Mouse (Mus musculus): ENCODE results near the gene Sipa1. TPM values are rescaled to one million over a fixed set of nuclear protein-coding genes. Genes with fewer than 3 reads are reported as not detected.

The Sipa1 gene
- polyA plus RNA-seq, 1 experiment = 10.0 TPM

GRCm38 (mm10) chr19:5664669-5665257, 1.3 kb upstream of the Sipa1 start:
- no peak overlapping the region for H3K27ac ChIP-seq (replicated peaks; ENCODE audit: low read depth, low read length)
- H3K4me1 ChIP-seq (ENCODE audit: control insufficient read depth, insufficient read depth, insufficient read length, low read length) = peaks cover 15% of the 10 kb centered on the region
- no peak overlapping the region for H3K4me3 ChIP-seq (ENCODE audit: insufficient read depth, low read depth, low read length)

GRCm38 (mm10) chr19:5662310-5662709, 1.2 kb downstream of the Sipa1 start:
- H3K27ac ChIP-seq (replicated peaks; ENCODE audit: low read depth, low read length) = peak overlapping the region; percentile 72
- peaks cover 15% of the 10 kb centered on the region for H3K4me1 ChIP-seq (ENCODE audit: control insufficient read depth, insufficient read depth, insufficient read length, low read length)
- H3K4me3 ChIP-seq (ENCODE audit: insufficient read depth, low read depth, low read length) = peak overlapping the region; percentile 64

GRCm38 (mm10) chr19:5660942-5661751, 2.4 kb downstream of the Sipa1 start:
- Histone ChIP-seq H3K4me1 (ENCODE audit: control insufficient read depth, insufficient read depth, insufficient read length, low read length) (peaks cover 15% of the 10 kb centered on the region), H3K27ac (replicated peaks; ENCODE audit: low read depth, low read length) (peak overlapping the region; percentile 72), H3K4me3 (ENCODE audit: insufficient read depth, low read depth, low read length) (peak overlapping the region; percentile 64)

GRCm38 (mm10) chr19:5654720-5655298, 8.7 kb downstream of the Sipa1 start:
- no peaks in the 10 kb centered on the region for H3K4me1 ChIP-seq (ENCODE audit: control insufficient read depth, insufficient read depth, insufficient read length, low read length)
- no peak overlapping the region for H3K4me3 ChIP-seq (ENCODE audit: insufficient read depth, low read depth, low read length)

GRCm38 (mm10) chr19:5653969-5654719, 9.4 kb downstream of the Sipa1 start:
- H3K4me3 ChIP-seq (ENCODE audit: insufficient read depth, low read depth, low read length) = 0 out of 2 replicates have a peak overlapping the region, but pooled peaks have one; percentile 8
- no peak overlapping the region for H3K27ac ChIP-seq (replicated peaks; ENCODE audit: low read depth, low read length)
- H3K4me1 ChIP-seq (ENCODE audit: control insufficient read depth, insufficient read depth, insufficient read length, low read length) = 0 out of 2 replicates have a peak, but pooled peaks cover 3% of the 10 kb centered on the region

More at GRCm38 (mm10) chr19:5654720-5655298, 8.7 kb downstream of the Sipa1 start:
- H3K27ac ChIP-seq (replicated peaks; ENCODE audit: low read depth, low read length) = no peak overlapping the region

- Histone ChIP-seq H3K4me3 (ENCODE audit: insufficient read depth, low read depth, low read length) (no peak overlapping the region), H3K27ac (replicated peaks; ENCODE audit: low read depth, low read length) (peak overlapping the region; percentile 7; the same call in 1 of the 2 replicates), H3K4me1 (ENCODE audit: control insufficient read depth, insufficient read depth, insufficient read length, low read length) (peaks cover 10% of the 10 kb centered on the region; the same call in 1 of the 2 replicates)
Observed at GRCm38 (mm10) chr19:5652570-5652969, 10.9 kb downstream of the Sipa1 start.

- peaks cover 10% of the 10 kb centered on the region; the same call in 1 of the 2 replicates for H3K4me1 ChIP-seq (ENCODE audit: control insufficient read depth, insufficient read depth, insufficient read length, low read length)
- H3K27ac ChIP-seq (replicated peaks; ENCODE audit: low read depth, low read length) = no peak overlapping the region
- H3K4me3 ChIP-seq (ENCODE audit: insufficient read depth, low read depth, low read length) = no peak overlapping the region
Observed at GRCm38 (mm10) chr19:5651502-5652274, 11.8 kb downstream of the Sipa1 start.

- H3K27ac ChIP-seq (replicated peaks; ENCODE audit: low read depth, low read length) = peak overlapping the region; percentile 58
- peak overlapping the region; percentile 46 for H3K4me3 ChIP-seq (ENCODE audit: insufficient read depth, low read depth, low read length)
- peaks cover 10% of the 10 kb centered on the region; the same call in 1 of the 2 replicates for H3K4me1 ChIP-seq (ENCODE audit: control insufficient read depth, insufficient read depth, insufficient read length, low read length)
Observed at GRCm38 (mm10) chr19:5649298-5649741, 14.2 kb downstream of the Sipa1 start.

GRCm38 (mm10) chr19:5648401-5649297, 14.9 kb downstream of the Sipa1 start:
- peak overlapping the region; percentile 46 for H3K4me3 ChIP-seq (ENCODE audit: insufficient read depth, low read depth, low read length)
- H3K4me1 ChIP-seq (ENCODE audit: control insufficient read depth, insufficient read depth, insufficient read length, low read length) = peaks cover 10% of the 10 kb centered on the region; the same call in 1 of the 2 replicates
- H3K27ac ChIP-seq (replicated peaks; ENCODE audit: low read depth, low read length) = peak overlapping the region; percentile 58

- peaks cover 10% of the 10 kb centered on the region; the same call in 1 of the 2 replicates for H3K4me1 ChIP-seq (ENCODE audit: control insufficient read depth, insufficient read depth, insufficient read length, low read length)
- no peak overlapping the region for H3K27ac ChIP-seq (replicated peaks; ENCODE audit: low read depth, low read length)
- H3K4me3 ChIP-seq (ENCODE audit: insufficient read depth, low read depth, low read length) = no peak overlapping the region
Observed at GRCm38 (mm10) chr19:5647791-5648190, 15.7 kb downstream of the Sipa1 start.

GRCm38 (mm10) chr19:5646731-5647330, 16.7 kb downstream of the Sipa1 start:
- H3K4me1 ChIP-seq (ENCODE audit: control insufficient read depth, insufficient read depth, insufficient read length, low read length) = peaks cover 10% of the 10 kb centered on the region; the same call in 1 of the 2 replicates
- no peak overlapping the region for H3K4me3 ChIP-seq (ENCODE audit: insufficient read depth, low read depth, low read length)

GRCm38 (mm10) chr19:5645280-5645679, 18.2 kb downstream of the Sipa1 start:
- H3K27ac ChIP-seq (replicated peaks; ENCODE audit: low read depth, low read length) = no peak overlapping the region
- no peak overlapping the region for H3K4me3 ChIP-seq (ENCODE audit: insufficient read depth, low read depth, low read length)
- peaks cover 10% of the 10 kb centered on the region; the same call in 1 of the 2 replicates for H3K4me1 ChIP-seq (ENCODE audit: control insufficient read depth, insufficient read depth, insufficient read length, low read length)

More at GRCm38 (mm10) chr19:5646731-5647330, 16.7 kb downstream of the Sipa1 start:
- no peak overlapping the region for H3K27ac ChIP-seq (replicated peaks; ENCODE audit: low read depth, low read length)

- no peak overlapping the region for H3K4me3 ChIP-seq (ENCODE audit: insufficient read depth, low read depth, low read length)
- H3K4me1 ChIP-seq (ENCODE audit: control insufficient read depth, insufficient read depth, insufficient read length, low read length) = 0 out of 2 replicates have a peak, but pooled peaks cover 4% of the 10 kb centered on the region
- no peak overlapping the region for H3K27ac ChIP-seq (replicated peaks; ENCODE audit: low read depth, low read length)
Observed at GRCm38 (mm10) chr19:5641641-5642040, 21.9 kb downstream of the Sipa1 start.

Measured in brown adipose tissue, adult 24 weeks (tissue).